Mouse (Mus musculus) CD8-positive naive resting alpha-beta T cell, adult 57 days (primary cell): ENCODE results near the gene Olfr615. TPM values are rescaled to one million over a fixed set of nuclear protein-coding genes. Genes with fewer than 3 reads are reported as not detected.

Source experiments
- total RNA-seq: library from RNA; stranded (reverse); gene quantifications from one replicate; pipeline ENCODE4 v1.2.4, GENCODE M21; 2023

The Olfr615 gene
- not detected for total RNA-seq

DNA sequence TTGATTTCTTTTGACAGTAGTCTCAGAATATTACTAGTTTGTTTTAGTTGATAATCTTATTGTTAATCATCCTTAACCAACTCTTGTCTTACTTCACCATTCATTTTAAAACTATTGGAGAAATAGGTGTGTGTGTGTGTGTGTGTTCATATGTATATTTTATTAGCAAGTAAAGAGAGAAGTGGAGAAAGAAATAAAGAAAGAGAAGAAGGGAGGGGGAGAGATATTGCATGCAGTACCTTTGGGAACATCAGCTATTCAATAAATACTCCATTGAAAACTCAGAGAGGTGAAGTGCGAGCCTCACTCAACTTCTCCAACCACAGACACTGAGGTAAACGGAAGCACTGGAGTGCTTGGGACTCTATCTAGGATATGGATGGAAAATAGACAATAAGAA, at the start of gene Olfr615:
Gene Olfr615 (plus strand): TSS at position 301 of the 400 bp plus-strand sequence.

GRCm38 (mm10) chr7:103512022-103512421, 43.9 kb upstream of the Olfr615 start, which contains the start of gene Olfr610:
Olfr610 (minus strand) TSS chr7:103512122.

GRCm38 (mm10) chr7:103520746-103521145, 35.1 kb upstream of the Olfr615 start, which contains the start of gene Olfr611:
Olfr611 (minus strand) TSS chr7:103520846.

DNA sequence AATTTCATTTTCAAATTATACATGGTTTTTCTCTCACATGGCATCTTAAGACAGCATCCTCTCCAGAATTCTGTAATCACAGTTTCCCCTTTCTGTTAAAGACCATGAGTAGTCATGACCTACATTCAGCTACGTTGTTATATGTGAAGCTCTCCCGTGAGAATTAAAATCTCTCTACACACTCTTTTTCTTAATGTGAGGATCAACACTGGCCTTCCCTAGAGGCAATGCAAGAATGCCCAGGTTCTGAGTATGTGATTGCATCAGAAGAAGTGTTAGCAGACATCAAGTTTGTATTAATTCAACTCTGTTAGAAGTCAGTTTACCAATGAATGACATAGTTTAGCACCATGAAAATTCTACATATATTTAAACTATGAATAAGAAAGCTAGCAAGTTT, 13.3 kb upstream of the Olfr615 start, which contains the start of gene Olfr612:
Gene Olfr612 (minus strand): TSS at position 101 of the 400 bp plus-strand sequence.

DNA sequence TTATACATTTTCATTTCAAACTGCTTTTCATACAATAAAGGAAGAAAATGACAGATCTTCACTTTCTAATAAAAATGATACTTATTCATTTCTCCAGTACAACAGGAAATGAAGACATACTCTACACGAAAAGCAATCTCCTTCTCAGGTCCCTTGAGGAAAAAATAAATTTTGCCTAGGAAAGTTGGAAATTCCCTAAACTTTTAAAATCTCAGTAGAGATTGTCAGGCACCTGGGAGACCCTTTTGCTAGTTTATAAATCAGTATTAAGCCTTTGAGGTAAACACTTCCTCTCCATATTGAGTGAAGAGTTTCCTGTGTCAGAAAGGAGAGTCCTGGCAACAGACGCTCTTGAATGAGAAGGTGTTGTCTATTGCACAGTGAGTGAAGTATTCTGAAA, 8.1 kb upstream of the Olfr615 start, which contains the start of gene Olfr613:
Gene Olfr613 (plus strand): TSS at position 301 of the 400 bp plus-strand sequence.

GRCm38 (mm10) chr7:103569043-103569442, 13.2 kb downstream of the Olfr615 start, which contains the start of gene Olfr616:
Olfr616 (minus strand) TSS chr7:103569143.

DNA sequence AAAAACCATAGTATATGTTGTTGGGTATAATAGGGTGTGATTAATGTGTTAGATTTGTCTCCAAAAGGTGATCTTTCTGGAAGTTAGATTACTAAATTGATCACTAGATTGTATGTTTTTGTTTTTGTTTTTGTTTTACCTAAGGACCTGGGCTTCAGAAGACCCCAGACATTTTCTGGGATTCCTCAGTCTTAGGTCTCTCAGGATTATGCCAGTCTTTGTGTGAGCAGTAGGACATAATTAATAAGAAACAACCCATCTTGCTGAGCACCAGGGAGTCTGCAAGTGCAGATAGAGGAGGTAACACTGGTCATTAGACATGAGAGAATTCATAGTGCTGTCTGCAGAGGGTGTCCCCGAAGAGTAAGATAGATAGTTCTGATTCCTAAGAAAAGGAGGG, 16.9 kb downstream of the Olfr615 start, which contains the start of gene Olfr617:
Gene Olfr617 (plus strand): TSS at position 301 of the 400 bp plus-strand sequence.

DNA sequence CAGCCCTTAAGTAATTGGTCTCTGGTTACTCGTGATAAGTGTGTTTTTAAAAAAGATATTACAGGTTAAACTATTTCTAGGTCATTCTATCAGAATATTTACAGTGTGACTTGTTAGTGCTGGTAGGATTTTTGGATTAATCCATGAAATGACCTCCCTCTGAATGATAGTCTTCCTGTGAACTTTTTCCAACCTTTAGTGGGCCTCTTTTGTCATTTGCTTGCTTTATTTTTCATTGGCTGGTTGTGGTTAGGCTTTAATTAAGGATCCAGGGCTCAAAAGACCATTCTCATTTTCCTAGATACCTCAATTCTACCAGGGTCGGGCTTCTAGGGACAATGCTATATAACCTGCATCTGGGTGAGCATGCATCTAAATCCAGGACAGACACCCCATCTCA, 33.9 kb downstream of the Olfr615 start, which contains the start of gene Olfr618:
Gene Olfr618 (plus strand): TSS at position 301 of the 400 bp plus-strand sequence.

GRCm38 (mm10) chr7:103600275-103600674, 44.4 kb downstream of the Olfr615 start, which contains the start of gene Olfr619:
Olfr619 (plus strand) TSS chr7:103600575.

DNA sequence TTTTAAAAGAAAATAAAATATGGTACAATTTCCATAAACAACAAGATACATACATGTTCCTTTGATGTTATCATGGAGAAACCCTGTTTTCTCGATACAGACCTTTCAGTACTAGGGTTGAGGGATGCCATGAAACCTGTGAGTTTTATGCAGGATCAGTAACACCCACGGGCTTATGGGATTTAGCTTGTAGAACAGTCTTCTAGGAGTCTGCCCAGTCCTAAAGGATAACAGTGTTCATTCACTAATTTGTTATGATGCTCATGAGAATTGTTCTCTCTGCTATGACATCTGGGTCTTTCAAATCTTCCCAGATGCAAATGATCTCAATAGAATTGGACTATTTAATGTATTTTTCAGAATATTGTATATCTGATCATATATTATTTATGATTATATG, 56.6 kb downstream of the Olfr615 start, which contains the start of gene Olfr620:
Gene Olfr620 (minus strand): TSS at position 101 of the 400 bp plus-strand sequence.

Other genes with a start within 250 kb of the Olfr615 start
- gene Olfr597, start 239.8 kb upstream of the Olfr615 start, total RNA-seq = not detected
- not detected for gene Olfr598, start 232.5 kb upstream of the Olfr615 start, total RNA-seq
- not detected for gene Olfr599, start 220.2 kb upstream of the Olfr615 start, total RNA-seq
- not detected for gene Olfr600, start 206.4 kb upstream of the Olfr615 start, total RNA-seq
- gene Olfr601, start 193.4 kb upstream of the Olfr615 start, total RNA-seq = not detected
- gene Olfr603, start 169.9 kb upstream of the Olfr615 start, total RNA-seq = not detected
- not detected for gene Usp17lc, start 141.0 kb upstream of the Olfr615 start, total RNA-seq
- not detected for gene Olfr605, start 110.6 kb upstream of the Olfr615 start, total RNA-seq
- not detected for gene Olfr606, start 107.0 kb upstream of the Olfr615 start, total RNA-seq
- gene Olfr607, start 91.9 kb upstream of the Olfr615 start, total RNA-seq = not detected
- not detected for gene Olfr608, start 86.2 kb upstream of the Olfr615 start, total RNA-seq
- not detected for gene Olfr609, start 58.0 kb upstream of the Olfr615 start, total RNA-seq
- not detected for gene Olfr610, start 44.0 kb upstream of the Olfr615 start, total RNA-seq
- gene Olfr611, start 35.2 kb upstream of the Olfr615 start, total RNA-seq = not detected
- not detected for gene Olfr612, start 13.4 kb upstream of the Olfr615 start, total RNA-seq
- not detected for gene Olfr613, start 8.0 kb upstream of the Olfr615 start, total RNA-seq
- gene Olfr616, start 13.1 kb downstream of the Olfr615 start, total RNA-seq = not detected
- not detected for gene Olfr617, start 17.0 kb downstream of the Olfr615 start, total RNA-seq
- not detected for gene Olfr618, start 34.0 kb downstream of the Olfr615 start, total RNA-seq
- gene Olfr619, start 44.5 kb downstream of the Olfr615 start, total RNA-seq = not detected
- not detected for gene Olfr620, start 56.5 kb downstream of the Olfr615 start, total RNA-seq
- not detected for gene Olfr622, start 86.6 kb downstream of the Olfr615 start, total RNA-seq
- not detected for gene Olfr623, start 107.6 kb downstream of the Olfr615 start, total RNA-seq
- gene Olfr624, start 115.1 kb downstream of the Olfr615 start, total RNA-seq = not detected
- gene Olfr625-ps1, start 126.6 kb downstream of the Olfr615 start, total RNA-seq = not detected
- not detected for gene Olfr243, start 158.6 kb downstream of the Olfr615 start, total RNA-seq
- not detected for gene Olfr628, start 174.3 kb downstream of the Olfr615 start, total RNA-seq
- not detected for gene Olfr629, start 188.9 kb downstream of the Olfr615 start, total RNA-seq
- gene Olfr630, start 201.3 kb downstream of the Olfr615 start, total RNA-seq = not detected
- gene Olfr69, start 215.5 kb downstream of the Olfr615 start, total RNA-seq = not detected
- gene Olfr68, start 223.6 kb downstream of the Olfr615 start, total RNA-seq = not detected
- not detected for gene Olfr67, start 235.7 kb downstream of the Olfr615 start, total RNA-seq